Mouse (Mus musculus) c-Kit-negative CD71-positive TER-119-positive erythroid progenitor cells, embryonic 14.5 days (primary cell): ENCODE results near the gene Eps8.

ENCODE experiments used
- DNase-seq: peaks from one replicate; pipeline ENCODE4 v3.0.0-alpha.2; 2013; ENCODE audit warnings: low read depth, low spot score

Gene Eps8

GRCm38 (mm10) chr6:137569071-137569470 lies 85.6 kb downstream of the Eps8 start:
- DNase-seq, result no peak

DNA sequence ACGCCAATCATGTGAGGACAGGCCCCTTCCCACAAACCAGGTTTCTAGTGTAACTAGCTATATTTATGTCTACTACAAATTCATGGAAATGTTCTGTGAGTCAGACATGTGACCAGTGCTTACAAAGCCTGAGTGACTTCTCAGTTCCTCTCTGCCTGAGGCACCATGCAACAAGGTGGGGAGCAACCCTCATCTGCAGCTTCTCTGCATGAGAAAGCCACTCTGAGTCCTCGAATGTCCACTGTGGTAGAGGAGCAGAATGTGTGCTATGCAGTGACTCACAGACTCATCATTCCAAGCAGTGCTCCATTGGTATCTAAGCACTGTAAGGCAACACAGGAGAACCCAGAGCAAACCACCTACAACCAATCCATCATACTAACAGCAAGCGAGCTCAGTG lies 88.8 kb downstream of the Eps8 start:
- DNase-seq, result no peak

- DNase-seq, result no peak
Measured at GRCm38 (mm10) chr6:137565454-137565853, 89.2 kb downstream of the Eps8 start.

DNA sequence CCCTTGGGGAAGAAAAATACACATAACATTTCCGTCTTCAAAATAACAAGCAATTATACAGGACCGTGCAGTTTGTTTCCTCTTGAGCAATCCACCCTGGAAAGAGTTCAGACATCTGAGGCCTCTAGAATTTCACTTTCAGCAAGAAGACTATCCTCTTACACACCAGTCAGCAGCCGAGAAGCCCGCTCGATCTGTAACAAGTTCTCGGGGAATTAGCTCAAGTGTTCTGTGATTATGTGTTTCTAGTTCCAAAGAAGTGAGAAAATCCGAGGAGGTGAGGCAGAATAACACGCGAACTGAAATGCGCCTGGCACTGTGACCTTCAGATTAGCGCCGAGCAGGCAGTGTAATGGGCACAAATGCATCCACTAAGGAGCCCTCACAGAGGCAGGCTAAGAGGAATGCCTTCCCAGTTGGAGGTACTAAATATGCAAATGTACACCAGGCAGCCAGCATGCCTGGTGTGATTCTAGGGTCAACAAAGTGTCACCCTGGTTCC lies 94.3 kb downstream of the Eps8 start:
- DNase-seq, result no peak

DNA sequence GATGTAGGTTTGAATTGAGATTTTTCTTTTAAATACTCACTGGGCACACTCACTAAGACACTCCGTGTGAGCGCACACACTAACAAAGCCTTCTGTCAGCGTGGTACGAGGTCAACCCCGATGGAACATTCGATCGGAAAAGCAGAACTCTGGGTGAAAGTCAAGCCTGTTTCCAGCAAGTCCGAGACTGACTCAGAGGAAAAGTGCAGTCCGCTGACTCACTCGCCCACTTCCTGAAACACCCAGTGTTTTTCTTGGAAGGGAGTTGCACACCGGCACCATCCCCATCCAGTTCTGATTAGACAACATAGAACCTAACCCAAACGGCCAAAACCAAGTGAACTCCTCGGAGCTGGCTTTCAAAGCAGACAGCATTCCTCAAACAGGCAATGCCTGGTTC lies 95.8 kb downstream of the Eps8 start:
- peak; percentile 17 for DNase-seq

DNA sequence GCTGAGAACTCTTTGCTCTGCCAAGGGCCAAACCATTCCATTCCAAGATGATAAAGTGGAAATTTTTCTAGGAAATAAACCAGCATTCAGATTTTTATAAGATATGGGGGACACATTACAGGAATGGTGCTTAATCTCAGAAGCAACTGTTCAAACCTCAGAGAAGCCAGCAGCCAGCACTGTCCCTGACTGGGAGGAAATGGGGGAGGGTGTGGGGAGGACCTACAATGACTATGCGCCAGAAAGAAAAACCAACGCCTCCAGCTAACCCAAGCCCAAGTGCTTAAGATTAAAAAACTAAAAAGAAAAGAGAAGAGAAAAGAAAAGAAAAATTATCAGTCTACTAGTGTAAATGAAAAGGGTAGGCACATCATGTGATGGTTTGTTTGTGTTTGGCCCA lies 97.0 kb downstream of the Eps8 start:
- peak; percentile 5 for DNase-seq

DNA sequence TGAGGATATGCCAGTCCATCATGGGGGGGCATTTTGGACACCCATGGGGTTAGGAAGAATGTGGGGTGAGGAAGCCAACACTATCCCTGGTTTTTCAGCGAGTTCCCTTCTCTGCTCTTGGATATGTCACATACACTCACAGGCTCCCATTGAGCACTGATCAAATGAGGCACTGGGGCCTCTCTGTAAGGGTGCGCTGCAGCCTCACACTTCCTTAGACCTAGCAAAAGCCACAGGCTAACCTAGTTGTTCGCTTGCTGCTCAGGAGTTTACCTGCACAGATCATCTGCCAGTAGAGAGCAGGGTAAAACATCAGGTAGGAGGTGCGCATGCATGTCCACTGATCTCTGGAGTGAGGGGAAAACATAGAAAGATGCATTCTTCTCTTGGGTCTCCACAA lies 97.5 kb downstream of the Eps8 start:
- DNase-seq, result no peak

GRCm38 (mm10) chr6:137556636-137557035 lies 98.0 kb downstream of the Eps8 start:
- DNase-seq, result no peak

DNA sequence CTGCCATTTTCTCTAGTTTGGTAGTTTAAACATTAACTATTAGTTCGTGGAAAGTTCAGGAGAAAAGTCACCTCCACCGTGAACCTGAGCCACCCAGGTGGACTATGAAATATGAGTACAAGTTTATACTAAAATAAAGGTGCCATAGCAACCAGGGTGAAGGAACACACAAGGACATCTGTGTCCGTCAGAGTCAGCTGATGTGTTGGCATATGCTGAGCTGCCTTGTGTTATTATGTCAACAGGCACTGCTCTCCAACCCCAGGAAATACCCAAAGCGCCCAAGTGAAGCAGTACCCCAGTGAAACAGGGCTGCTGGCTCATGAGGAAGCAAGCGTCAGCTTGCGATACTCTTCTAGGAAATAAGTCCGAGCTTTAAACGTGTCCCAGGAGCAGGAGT lies 104.5 kb downstream of the Eps8 start:
- no peak for DNase-seq

- no peak for DNase-seq
Measured at GRCm38 (mm10) chr6:137548613-137549012, 106.1 kb downstream of the Eps8 start.

- DNase-seq, result no peak
Measured at GRCm38 (mm10) chr6:137547555-137547954, 107.1 kb downstream of the Eps8 start.

DNA sequence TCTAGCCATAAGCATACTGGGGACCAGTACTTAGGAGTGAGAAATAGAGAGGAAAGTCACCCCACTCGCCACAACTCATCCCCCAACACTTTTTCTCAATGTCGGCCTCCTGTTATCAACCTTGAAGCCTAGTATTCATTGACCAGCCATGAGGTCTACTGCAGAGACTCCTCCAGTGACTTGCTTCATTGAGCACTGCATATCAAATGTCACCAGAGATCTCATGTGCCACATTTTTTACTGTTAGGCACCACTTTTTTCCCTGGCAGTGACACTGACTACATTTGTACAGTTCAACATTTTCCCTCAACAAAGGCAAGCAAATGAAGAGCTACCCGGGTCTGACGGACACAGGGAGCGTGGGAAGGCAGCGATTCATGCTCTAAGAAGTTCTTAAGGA lies 108.6 kb downstream of the Eps8 start:
- no peak for DNase-seq

DNA sequence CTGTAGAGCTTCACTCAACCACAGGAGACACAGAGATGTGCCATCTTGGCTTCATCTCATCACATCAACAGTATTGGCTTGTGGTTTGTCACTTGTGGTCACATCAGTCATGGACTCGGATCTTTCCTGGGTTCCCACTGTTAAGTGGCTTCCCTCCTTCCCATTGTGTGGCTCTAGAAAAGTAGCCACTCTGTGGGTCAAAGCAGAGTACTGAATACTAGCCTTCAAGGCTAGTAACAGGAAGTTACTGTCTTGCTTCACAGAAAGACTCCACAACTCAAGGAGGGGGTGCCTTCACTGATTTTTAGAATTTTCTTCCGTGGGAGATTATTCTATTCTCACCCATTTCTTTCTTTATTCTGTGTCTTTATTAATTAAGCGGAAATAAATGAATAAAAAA lies 109.3 kb downstream of the Eps8 start:
- DNase-seq, result no peak

GRCm38 (mm10) chr6:137542231-137543152 lies 112.2 kb downstream of the Eps8 start:
- DNase-seq, result no peak

- DNase-seq, result no peak
Measured at GRCm38 (mm10) chr6:137541216-137542176, 113.2 kb downstream of the Eps8 start.

DNA sequence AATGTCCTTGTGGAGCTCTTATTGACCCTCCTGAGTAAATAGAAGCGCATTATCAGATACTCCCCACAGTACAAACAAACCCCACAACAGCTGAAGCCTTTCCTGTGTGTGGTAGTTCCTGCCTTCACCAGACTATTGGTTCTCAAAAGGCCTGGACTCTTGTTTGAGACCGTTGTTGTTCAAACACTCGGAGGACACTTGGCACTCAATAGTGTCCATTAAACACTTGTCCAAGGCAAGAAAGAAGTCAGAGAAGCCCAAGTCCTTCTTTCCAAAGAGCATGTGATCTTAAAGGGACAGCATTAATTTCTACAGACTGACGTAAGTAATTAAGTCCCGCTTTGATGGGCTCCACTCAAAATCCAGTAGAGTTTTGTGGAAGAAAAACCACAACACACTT lies 113.9 kb downstream of the Eps8 start:
- DNase-seq, result no peak

GRCm38 (mm10) chr6:137540346-137540745 lies 114.3 kb downstream of the Eps8 start:
- no peak for DNase-seq

DNA sequence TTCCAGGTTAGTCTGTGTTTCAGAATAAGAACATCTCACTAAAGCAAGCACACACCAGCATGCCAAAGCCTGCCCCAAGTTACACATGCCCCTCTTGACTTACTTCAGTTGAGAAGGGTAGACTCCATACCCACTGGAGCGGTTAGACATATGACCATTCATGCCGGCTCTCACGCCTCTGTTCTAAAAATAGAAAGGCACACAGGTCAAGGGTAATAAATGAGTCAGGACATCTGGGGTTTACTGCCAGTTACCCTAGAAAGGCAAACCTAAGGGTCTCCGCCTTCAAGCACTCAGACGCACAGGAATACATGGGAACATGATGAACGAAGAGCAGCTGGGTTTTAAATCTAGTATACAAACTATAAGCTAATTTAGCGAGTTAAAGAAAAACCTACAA lies 115.5 kb downstream of the Eps8 start:
- DNase-seq, result no peak

DNA sequence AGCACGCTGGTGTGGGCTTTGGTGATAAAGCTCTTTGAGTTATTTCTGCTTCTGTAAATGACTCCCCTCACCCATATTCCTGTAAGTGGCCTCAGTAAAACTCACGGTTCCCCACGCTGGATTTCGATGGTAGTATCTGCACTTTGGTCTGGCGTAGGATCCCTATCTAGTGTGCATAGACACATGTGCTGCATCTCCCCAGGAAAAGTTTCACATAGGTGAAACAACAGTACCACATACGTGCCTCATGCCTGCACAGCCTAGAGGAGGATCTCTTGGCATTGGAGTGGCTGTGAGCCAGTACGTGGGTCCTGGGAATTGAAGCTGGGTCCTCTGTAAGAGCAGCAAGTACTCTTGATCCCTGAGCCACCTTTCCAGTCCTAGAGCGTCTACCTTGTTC lies 121.9 kb downstream of the Eps8 start:
- no peak for DNase-seq

DNA sequence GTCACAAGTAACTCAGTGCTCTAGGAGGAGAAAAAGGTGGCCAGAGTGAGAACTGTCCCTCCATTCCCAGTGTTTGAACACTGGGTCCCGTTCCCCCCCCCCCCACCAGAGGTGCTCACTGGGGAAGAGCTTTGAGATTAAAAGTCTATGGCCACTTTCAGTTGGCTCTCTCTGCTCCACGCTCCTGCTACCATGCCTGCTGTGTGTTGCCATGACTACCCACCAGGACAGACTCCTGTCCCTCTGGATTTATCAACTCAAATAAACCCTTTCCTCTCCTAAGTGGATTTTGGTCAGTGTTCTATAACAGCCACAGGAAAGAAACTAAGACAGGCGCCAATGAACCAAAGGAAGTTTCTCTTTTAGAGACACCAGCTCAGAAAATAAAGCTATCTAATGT lies 128.9 kb downstream of the Eps8 start:
- DNase-seq, result no peak

DNA sequence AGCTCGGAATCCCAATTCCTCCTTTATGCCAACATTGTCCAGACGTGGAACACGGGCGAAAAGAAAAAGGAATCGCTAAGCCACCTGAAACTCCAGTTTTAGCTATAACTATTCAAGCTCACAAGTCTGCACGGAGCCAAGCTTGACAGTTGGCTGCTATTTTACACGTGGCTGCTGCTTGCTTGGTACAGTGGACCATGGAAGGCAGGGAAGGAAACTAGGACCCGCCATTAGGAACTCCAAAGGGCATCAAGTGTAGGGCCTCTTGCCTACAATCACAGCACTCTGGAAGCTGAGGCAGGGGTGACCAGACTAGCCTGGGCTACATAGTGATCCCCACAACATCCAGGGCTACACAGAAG lies 134.4 kb downstream of the Eps8 start:
- DNase-seq, result no peak
